13 mouse cellular contexts compared by ENCODE assay signal in the genomic region with DNA sequence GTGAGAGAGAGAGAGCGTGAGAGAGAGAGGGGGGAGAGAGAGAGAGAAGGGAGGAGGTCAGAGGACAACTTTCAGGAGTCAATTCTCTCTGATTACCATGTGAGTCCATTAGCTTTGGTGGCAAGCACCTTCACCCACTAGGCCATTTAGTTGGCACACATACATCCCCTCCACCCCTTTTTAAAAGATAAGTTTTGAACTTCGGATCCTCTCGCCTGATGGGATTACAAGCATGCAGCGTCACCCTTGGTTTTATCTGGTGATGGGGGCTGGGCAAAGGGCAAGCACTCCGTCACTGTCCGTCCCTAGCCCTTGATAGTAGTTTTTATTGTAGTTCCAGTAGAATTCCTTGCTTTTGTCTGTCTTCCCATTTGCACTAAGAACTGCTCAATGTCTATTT. TPM values are rescaled to one million over a fixed set of nuclear protein-coding genes. Genes with fewer than 3 reads are reported as not detected.
"Had no signal": no experiment of that assay in that cellular context is flagged by ENCODE, and none has a peak within 500 bp of the region (broad histone marks: within the 10 kb centered on the region; RNA-seq: fewer than 3 reads in every experiment).

No protein-coding gene starts in this region.

- H3K27me3 ChIP-seq: neural tube, embryonic 15.5 days had no signal

- H3K4me2 ChIP-seq: neural tube, embryonic 15.5 days had no signal

- H3K4me3 ChIP-seq: left cerebral cortex, adult 2 months; limb, embryonic 10.5 days; myocyte; neural tube, embryonic 15.5 days had no signal

- H3K9ac ChIP-seq: liver, embryonic 14.5 days; neural tube, embryonic 15.5 days had no signal

- H3K9me3 ChIP-seq: limb, embryonic 10.5 days; neural tube, embryonic 15.5 days had no signal

- H3K4me1 ChIP-seq: limb, embryonic 10.5 days; neural tube, embryonic 15.5 days had no signal

- H3K27ac ChIP-seq: hindbrain, postnatal 0 days; left cerebral cortex, adult 2 months; limb, embryonic 10.5 days; liver, embryonic 14.5 days; neural tube, embryonic 15.5 days had no signal

- H3K36me3 ChIP-seq: limb, embryonic 10.5 days had no signal

- DNase-seq: lung, adult 2 months; lung, postnatal 36 days; midbrain, embryonic 14.5 days; spleen, adult 18-20 months; thymus, postnatal 36 days had no signal

- ATAC-seq: hindbrain, postnatal 0 days; lung, postnatal 0 days had no signal

RNA-seq across cellular contexts. Expression of gene D130043K22Rik, which starts 35.3 kb away (rescaled TPM):
- total RNA-seq: megakaryocyte progenitor cell, adult 5-6 weeks had no signal
- polyA plus RNA-seq: myocyte had no signal
